ENCODE assay signal across 18 mouse cellular contexts in the genomic region with DNA sequence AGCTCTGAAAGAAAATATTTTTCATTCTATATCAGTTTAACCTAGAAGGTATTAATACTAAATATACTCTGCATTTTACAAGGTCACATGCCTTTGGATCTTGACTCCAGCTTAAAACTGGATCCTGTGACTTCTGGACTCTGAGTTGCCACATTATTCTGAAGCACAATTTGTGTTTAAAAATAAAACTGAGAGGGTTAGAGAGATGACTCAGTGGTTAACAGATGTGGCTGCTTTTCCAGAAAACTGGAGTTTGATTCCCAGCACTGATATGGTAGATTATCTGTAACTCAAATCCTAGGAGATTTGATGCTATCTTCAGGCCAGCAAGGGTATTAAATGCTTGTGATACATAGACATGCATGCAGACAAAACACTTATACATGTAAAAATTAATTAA. TPM values are rescaled to one million over a fixed set of nuclear protein-coding genes. Genes with fewer than 3 reads are reported as not detected.
"Had no signal": no experiment of that assay in that cellular context is flagged by ENCODE, and none has a peak within 500 bp of the region (broad histone marks: within the 10 kb centered on the region; RNA-seq: fewer than 3 reads in every experiment).

No protein-coding gene starts in this region.

- H3K4me3 ChIP-seq: lung, embryonic 15.5 days; megakaryocyte, embryonic 14.5 days; midbrain, embryonic 13.5 days; neural tube, embryonic 12.5 days; stomach, embryonic 15.5 days had no signal

- ATAC-seq: lung, postnatal 0 days; midbrain, embryonic 13.5 days; midbrain, embryonic 16.5 days had no signal

- H3K27me3 ChIP-seq: lung, embryonic 15.5 days; megakaryocyte, embryonic 14.5 days; midbrain, embryonic 13.5 days; neural tube, embryonic 12.5 days; stomach, embryonic 15.5 days had no signal

- H3K36me3 ChIP-seq: lung, embryonic 15.5 days; midbrain, embryonic 13.5 days; neural tube, embryonic 12.5 days; stomach, embryonic 15.5 days had no signal

- H3K4me1 ChIP-seq: lung, embryonic 15.5 days; megakaryocyte, embryonic 14.5 days; midbrain, embryonic 13.5 days; neural tube, embryonic 12.5 days; stomach, embryonic 15.5 days had no signal

- DNase-seq: lung, adult 2 months; lung, postnatal 14 days; lung, postnatal 36 days; right cerebral cortex, postnatal 14 days; thymus, adult 2 months; thymus, postnatal 25 days; thymus, postnatal 4 days had no signal

- H3K9me3 ChIP-seq: lung, embryonic 15.5 days; megakaryocyte, embryonic 14.5 days; midbrain, embryonic 13.5 days; neural tube, embryonic 12.5 days; stomach, embryonic 15.5 days had no signal

- H3K9ac ChIP-seq: lung, embryonic 15.5 days; midbrain, embryonic 13.5 days; neural tube, embryonic 12.5 days; stomach, embryonic 15.5 days had no signal

- H3K4me2 ChIP-seq: lung, embryonic 15.5 days; midbrain, embryonic 11.5 days; midbrain, embryonic 13.5 days; neural tube, embryonic 12.5 days; stomach, embryonic 15.5 days had no signal

- H3K27ac ChIP-seq: lung, embryonic 15.5 days; macrophage; midbrain, embryonic 13.5 days; neural tube, embryonic 12.5 days; stomach, embryonic 15.5 days; stomach, postnatal 0 days had no signal

RNA-seq across cellular contexts. Expression of a gene that starts 28.7 kb away (rescaled TPM):
- total RNA-seq: neutrophil, adult 5-6 weeks had no signal
- polyA plus RNA-seq: macrophage had no signal
